Mouse (Mus musculus): ENCODE data around the gene Phlpp1.

DNA sequence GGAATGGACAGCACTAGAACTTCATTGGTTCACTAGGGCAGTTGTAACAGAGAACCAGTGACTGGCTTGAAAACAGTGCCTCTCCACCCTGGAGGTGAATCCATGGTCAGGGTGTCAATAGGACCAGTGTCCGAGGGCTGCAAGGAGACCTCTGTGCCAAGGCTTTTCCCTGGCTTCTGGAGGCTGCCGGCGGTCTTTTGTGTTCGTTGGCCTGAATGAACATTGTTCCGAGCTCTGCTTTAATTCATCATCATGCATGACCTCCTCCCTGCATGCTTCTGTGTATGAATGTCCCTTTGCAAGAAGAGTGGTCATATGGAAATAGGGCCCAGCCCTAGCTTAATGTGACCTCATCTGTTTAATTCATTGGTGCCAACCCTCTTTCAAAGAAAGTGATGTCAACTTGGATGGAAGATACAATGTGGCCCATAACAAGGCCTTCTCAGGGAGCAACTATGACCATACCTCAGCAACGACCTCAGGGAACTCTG, 231.5 kb downstream of the Phlpp1 start:
- no peak for TF ChIP-seq GATA1 (IDR thresholded peaks at IDR 0.05; ENCODE audit: borderline replicate concordance, low read length)
- TF ChIP-seq FLI1 (IDR thresholded peaks at IDR 0.05; ENCODE audit: low read length) = no peak
